Mouse (Mus musculus) T-helper 2 cell (primary cell): Measurements from ENCODE around the gene Sar1b.

Experiments
- in situ Hi-C: fragments of 300-600 bp; cut with MboI, MseI; formaldehyde crosslinking; loops from one replicate; pipeline ENCODE4 v1.15.1; 2025; ENCODE audit warnings: high pct_unique_total_duplicates

Sar1b gene

GRCm38 (mm10) chr11:51823963-51824753 is 60.7 kb downstream of the Sar1b start:
- in situ Hi-C loops = loop anchor here (10.0 to 25.0 kb wide), 2 partner anchors 163 to 301 kb away; no protein-coding TSS in a partner anchor

- in situ Hi-C loops = loop anchor here (10.0 to 25.0 kb wide), 2 partner anchors 162 to 300 kb away; no protein-coding TSS in a partner anchor
These were observed 61.5 kb downstream of the Sar1b start for GRCm38 (mm10) chr11:51824867-51825424.

- in situ Hi-C loops = no loop called here
These were observed 68.7 kb downstream of the Sar1b start for GRCm38 (mm10) chr11:51831962-51832909.

GRCm38 (mm10) chr11:51832992-51833391 is 69.5 kb downstream of the Sar1b start:
- in situ Hi-C loops = no loop called here

- in situ Hi-C loops = no loop called here
These were observed 70.0 kb downstream of the Sar1b start for GRCm38 (mm10) chr11:51833393-51834066.

- in situ Hi-C loops = no loop called here
These were observed 70.6 kb downstream of the Sar1b start for GRCm38 (mm10) chr11:51834067-51834411.

- in situ Hi-C loops = no loop called here
These were observed 72.1 kb downstream of the Sar1b start for GRCm38 (mm10) chr11:51835598-51835997.

- in situ Hi-C loops = no loop called here
These were observed 73.0 kb downstream of the Sar1b start for GRCm38 (mm10) chr11:51836506-51836905.

- in situ Hi-C loops = no loop called here
These were observed 74.0 kb downstream of the Sar1b start for GRCm38 (mm10) chr11:51837164-51838153.

GRCm38 (mm10) chr11:51839106-51839505 is 75.6 kb downstream of the Sar1b start:
- in situ Hi-C loops = no loop called here

- in situ Hi-C loops = no loop called here
These were observed 76.5 kb downstream of the Sar1b start for GRCm38 (mm10) chr11:51839973-51840372.

- in situ Hi-C loops = no loop called here
These were observed 77.2 kb downstream of the Sar1b start for GRCm38 (mm10) chr11:51840657-51841056.

- in situ Hi-C loops = no loop called here
These were observed 77.7 kb downstream of the Sar1b start for GRCm38 (mm10) chr11:51841149-51841548.
